Mouse (Mus musculus) brain, embryonic 14.5 days (tissue): ENCODE data around the gene Axin2. TPM values are rescaled to one million over a fixed set of nuclear protein-coding genes. Genes with fewer than 3 reads are reported as not detected.

Source experiments
- DNase-seq: peaks from one replicate; pipeline ENCODE4 v3.0.0-alpha.2; 2011; ENCODE audit warnings: low read depth
- CTCF ChIP-seq: fragments of 200-500 bp; IDR thresholded peaks from 2 replicates; pipeline ENCODE4 v1.5.1; 2012; ENCODE audit warnings: inconsistent platforms, mild to moderate bottlenecking, moderate library complexity, borderline replicate concordance; ENCODE audit not compliant: insufficient read depth, insufficient read length; ENCODE audit errors: extremely low read depth
- POLR2A ChIP-seq: fragments of 200-500 bp; IDR thresholded peaks from 2 replicates; pipeline ENCODE4 v1.6.1; 2012; ENCODE audit warnings: mild to moderate bottlenecking, inconsistent platforms, borderline replicate concordance; ENCODE audit not compliant: poor library complexity, insufficient read depth, insufficient read length, severe bottlenecking; ENCODE audit errors: extremely low read depth
- polyA plus RNA-seq: library from polyadenylated mRNA; depleted of rRNA; stranded (reverse); fragments of >200 nt; gene quantifications from 2 replicates; pipeline ENCODE4 v1.2.3, GENCODE M21; 2012

The Axin2 gene
- polyA plus RNA-seq, 1 experiment = 42.2 TPM

DNA sequence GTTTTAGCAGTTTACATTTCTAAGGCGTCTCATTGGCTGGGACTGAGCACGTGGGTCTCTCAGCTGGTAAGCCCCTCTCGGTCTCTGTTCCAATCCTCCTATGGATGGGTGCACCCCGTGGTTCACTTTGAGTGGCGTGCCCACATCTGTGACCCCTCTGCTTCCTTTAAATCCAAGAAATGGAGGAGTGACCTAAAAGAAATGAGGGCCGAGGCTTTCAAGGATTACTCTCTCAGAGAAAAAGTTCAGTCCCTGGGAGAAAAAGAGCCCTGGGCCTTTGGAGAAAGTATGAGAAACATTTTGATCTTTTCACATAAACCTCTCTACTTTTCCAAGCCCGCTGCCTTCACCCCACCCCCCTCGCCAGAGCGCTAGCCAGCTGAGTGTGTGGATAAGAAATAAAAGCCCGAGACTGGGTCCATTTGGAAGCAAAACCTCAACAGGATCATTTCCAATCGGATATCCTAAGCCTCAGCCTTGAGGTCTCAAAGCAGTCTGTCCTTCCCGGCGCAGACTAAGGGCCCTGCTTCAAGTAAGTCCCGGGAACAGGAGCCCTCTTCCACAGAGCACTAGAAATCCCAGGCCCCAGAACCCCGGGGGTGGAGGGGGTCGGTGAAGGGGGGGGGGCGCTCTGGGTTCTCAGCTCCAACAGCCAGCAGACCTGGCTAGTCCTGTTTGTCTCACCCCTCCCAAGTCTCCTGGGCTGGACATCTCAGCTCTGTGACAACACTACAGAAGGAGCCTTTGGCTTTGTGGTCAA is 28.9 kb upstream of the Axin2 start:
- peak; percentile 91 for DNase-seq
- no peak for TF ChIP-seq CTCF
- no peak for TF ChIP-seq POLR2A

- no peak for TF ChIP-seq CTCF
- no peak for TF ChIP-seq POLR2A
- peak; percentile 35 for DNase-seq
Measured at GRCm38 (mm10) chr11:108891871-108892380, 28.2 kb upstream of the Axin2 start.

DNA sequence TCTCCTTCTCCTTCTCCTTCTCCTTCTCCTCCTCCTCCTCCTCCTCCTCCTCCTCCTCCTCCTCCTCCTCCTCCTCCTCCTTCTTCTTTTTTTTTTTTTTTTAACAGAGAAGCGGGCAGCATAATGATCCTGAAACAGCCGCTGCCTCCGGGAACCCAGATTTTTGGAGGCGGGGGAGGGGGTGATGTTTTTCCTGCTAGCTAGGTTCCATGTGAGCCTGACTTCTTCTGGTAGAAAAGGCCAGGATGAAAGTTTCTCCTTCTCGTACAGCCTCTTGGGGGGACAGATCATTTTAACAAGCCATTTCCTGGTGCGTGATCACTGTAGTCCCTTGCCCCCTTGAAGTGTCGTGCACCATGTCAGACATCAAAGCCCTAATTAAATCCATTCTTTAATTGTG is 27.7 kb upstream of the Axin2 start:
- DNase-seq = peak; percentile 42
- TF ChIP-seq POLR2A (no peak), CTCF (no peak)

GRCm38 (mm10) chr11:108893232-108893790 is 26.8 kb upstream of the Axin2 start:
- TF ChIP-seq CTCF (no peak), POLR2A (no peak)
- DNase-seq = no peak

GRCm38 (mm10) chr11:108893855-108894510 is 26.2 kb upstream of the Axin2 start:
- no peak for TF ChIP-seq CTCF
- TF ChIP-seq POLR2A = no peak

GRCm38 (mm10) chr11:108897034-108897433 is 23.1 kb upstream of the Axin2 start:
- DNase-seq = no peak
- TF ChIP-seq CTCF = no peak
- no peak for TF ChIP-seq POLR2A

More at GRCm38 (mm10) chr11:108893855-108894510, 26.2 kb upstream of the Axin2 start:
- DNase-seq = peak; percentile 23

- TF ChIP-seq CTCF (no peak), POLR2A (no peak)
- no peak for DNase-seq
Measured at GRCm38 (mm10) chr11:108898063-108898462, 22.1 kb upstream of the Axin2 start.

GRCm38 (mm10) chr11:108898483-108898882 is 21.7 kb upstream of the Axin2 start:
- DNase-seq = no peak
- no peak for TF ChIP-seq CTCF
- TF ChIP-seq POLR2A = no peak

DNA sequence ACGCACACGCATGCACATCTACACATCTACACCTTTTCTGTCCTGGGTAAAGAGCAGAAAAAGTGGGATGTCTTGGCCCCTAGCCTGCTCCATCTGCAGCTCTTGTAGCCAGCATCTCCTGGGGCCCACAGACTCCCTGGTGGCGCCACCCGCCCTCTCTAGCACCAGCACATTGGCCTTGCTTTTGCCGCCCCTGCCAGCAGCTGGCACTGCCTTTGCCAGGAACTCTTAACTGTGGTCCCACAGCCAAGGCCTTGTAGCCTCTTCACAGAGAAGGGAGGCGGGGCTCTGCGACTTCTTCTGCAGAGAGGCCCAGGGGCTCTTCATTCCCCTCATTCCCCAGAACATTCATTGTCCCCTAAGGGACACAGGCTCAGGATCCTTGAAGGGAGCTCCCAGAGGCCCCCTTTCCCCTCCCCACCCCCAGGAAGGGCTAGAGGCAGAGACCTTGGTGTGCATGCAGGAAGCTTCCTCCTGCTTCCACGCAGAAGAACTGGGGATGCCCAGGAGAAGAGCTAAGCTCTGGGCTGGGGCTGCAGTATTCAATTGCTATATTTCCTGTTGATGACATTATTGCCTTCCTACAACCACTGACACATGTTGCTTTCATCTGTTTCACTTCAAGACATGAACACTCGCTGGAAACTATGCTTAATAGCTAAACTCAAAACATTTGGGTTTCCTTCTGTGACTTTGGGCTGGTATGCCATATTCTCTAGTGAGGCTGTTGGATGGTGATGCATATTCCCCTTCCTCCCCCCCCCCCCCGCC is 19.2 kb upstream of the Axin2 start:
- TF ChIP-seq POLR2A (no peak), CTCF (no peak)
- peak; percentile 74 for DNase-seq

GRCm38 (mm10) chr11:108901670-108902069 is 18.5 kb upstream of the Axin2 start:
- TF ChIP-seq POLR2A (no peak), CTCF (no peak)
- DNase-seq = peak; percentile 62

DNA sequence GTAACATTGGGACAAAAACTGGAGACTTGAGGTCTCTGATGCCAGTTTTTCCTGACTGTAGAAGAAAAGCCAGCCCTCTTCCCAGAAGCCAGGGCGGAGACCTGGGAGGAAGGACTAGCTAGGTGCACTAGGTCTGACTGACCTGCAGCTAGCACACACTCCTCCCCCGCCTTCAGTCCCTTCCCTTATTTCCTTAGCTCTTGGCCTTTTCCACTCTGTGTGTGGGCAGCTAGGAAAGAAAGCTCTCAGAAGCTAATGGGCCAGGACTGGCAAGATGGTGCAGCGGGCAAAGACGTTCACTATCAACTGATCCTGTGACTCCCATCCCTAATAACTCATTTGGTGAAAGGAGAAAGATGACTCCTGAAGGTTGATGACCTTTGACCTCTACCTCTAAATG is 17.8 kb upstream of the Axin2 start:
- TF ChIP-seq POLR2A = no peak
- no peak for TF ChIP-seq CTCF
- no peak for DNase-seq
